Mouse (Mus musculus) ES-CJ7 (cell line): ENCODE data around the gene Pacsin3.

Experiments
- DNase-seq: peaks from one replicate; pipeline ENCODE4 v3.0.0; 2011; ENCODE audit warnings: low read depth, low spot score

Pacsin3 gene

DNA sequence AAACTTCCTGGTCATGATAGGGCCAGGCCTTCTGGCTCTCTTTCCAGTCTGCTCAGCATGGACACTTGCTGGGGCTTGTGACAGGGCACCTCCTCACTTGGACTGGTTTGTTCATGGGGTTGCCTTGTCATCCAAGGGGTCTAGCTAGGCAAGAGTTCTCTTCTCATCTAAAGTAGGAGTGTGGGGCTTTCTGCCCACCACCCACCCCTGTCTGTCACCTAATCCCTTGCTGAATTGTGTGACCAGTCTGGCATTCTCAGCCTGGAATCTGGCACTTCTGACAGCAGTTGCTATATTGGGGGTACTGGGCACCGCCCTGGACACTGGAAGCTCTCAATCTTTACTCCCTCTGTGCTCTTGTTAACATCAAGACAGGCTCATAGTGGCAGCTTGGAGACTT is 3.7 kb downstream of the Pacsin3 start:
- DNase-seq = no peak

DNA sequence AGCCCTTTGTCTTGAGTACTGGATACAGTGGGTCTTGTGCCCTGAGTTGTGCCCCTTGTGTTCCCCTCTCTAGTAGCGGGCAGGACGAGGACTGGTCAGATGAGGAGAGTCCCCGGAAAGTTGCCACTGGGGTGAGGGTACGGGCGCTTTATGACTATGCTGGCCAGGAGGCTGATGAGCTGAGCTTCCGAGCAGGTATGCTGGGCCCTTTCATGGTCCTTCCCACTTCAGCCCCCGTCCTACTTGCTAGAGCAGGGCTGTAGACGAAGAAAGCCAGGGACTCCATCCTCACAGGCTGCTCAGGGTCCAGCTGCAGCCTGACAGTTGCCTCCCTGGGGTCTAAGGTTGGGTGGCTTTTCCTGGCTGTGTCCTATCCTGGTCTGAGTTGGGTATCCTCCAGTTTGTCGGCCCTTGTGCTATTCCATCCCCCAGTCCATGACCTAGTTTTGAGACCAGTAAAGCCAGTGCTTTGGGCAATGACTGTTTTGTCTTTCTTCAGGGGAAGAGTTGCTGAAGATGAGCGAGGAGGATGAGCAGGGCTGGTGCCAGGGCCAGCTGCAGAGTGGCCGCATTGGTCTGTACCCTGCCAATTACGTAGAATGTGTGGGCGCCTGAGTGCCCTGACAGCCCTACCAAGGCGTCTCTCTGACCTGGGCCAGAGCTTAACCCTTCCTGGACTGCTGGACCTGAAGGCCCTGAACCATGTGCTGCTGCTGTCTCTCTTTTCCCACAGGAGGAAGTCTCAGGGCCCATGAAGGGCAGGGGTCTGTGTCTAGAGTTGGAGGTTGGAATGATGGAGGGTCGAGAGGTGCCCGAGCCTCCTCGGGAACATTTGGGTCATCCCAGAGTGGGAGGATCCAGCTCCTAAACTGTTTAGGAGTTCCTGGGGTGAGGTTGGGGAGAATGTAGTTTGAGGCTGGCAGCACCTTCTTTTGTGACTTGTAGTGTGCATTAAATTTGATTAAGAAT is 8.2 kb downstream of the Pacsin3 start:
- DNase-seq = no peak

DNA sequence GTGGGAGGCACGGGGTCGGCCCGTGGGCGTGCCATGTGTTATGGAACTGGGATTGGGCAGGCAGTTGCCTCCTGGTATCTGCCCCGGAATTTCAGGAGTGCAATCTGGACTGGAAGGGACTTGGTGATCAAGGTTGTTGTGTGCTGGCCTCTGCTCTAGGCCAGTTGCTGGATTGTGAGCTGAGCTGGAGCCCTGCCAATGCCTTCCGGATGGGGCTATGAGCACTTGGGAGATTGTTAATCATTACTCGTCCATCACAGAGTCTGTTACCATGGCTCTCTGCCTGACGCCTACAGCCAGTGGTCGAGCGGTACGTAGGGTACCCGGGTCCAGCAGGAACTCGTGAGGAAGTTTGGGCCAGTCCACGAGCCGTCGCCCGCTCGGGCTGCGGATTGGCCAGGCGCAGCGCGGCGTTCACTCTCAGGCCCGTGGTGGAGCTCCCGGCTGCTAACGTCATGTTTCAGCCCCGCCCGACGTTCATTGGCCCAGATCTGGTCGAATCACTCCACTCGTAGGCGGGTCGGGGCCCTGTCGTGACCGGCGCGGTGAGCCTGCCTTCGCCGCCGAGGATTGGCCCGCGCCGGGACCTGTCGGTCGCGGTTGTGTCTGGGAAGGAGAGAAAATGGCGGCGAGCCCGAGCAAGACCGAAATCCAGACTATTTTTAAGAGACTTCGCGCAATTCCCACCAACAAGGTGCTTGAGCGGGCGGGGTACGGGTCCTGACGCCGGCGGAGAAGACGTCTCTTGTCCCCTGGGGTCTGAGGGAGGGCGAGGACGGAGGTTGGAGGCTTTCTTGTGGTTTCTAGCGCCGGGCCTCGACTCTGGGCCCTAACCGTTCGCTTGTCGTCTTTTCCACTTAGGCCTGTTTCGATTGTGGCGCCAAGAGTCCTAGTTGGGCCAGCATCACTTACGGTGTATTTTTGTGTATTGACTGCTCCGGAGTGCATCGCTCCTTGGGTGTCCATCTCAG is 9.2 kb downstream of the Pacsin3 start, which contains the start of gene Arfgap2:
Gene Arfgap2 (plus strand): TSS at position 264 of the 971 bp plus-strand sequence.
- DNase-seq = peak; percentile 95

DNA sequence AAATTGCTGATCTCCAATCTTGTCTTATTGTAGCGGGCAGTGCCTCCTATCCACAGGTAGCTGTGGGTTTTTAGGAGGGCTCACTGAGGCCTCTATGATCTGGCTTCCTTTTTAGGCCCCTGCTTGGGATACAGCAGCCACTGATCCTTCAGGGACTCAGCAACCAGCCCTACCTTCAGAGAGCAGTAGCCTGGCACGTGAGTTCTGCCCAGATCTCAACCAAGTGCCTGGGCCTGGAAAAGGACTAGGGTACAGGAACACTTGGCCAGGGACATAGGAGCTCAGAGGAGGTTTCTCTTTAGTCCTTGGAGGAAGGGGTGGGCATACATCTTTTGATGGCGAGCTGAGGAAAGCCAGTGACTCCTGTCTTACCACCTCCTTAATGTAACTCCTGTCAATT is 12.3 kb downstream of the Pacsin3 start:
- DNase-seq = no peak

DNA sequence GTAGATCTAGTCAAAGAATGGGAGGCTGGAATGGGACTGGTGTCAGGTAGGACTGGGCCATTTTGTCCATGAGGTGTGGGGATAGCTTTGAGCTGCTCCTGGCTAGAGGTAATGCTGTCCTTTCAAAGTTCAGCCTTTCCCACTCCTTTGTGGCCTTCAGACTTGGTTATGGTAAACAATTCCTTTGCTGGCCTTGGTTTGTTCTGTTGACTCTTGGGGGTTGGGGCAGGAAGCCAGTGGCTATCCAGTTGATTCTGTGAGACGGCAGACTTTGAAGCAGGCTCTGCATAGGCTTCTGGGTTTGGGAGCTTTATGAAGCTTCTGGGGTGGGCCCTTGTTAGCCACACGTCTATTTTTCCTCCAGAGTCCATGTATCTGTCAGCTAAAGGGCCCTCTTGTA is 13.0 kb downstream of the Pacsin3 start:
- DNase-seq = no peak

DNA sequence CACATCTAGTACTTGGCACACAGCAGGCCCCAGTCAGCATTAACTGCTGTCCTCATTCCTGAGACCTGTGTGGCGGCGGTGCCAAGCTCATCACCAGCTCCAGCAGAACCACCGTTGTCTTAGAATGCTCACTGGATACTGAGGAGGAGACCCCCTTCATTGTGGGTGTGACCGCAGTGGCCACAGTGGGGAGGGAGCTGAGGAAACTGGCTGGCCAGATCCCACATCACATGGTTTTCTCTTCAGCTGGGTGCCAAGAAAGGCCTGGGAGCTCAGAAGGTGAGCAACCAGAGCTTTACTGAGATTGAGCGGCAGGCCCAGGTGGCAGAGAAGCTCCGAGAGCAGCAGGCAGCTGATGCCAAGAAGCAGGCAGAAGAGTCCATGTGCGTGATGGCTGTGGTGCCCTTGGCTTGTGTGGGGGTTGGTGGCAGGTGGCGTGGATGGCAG is 14.0 kb downstream of the Pacsin3 start:
- no peak for DNase-seq

DNA sequence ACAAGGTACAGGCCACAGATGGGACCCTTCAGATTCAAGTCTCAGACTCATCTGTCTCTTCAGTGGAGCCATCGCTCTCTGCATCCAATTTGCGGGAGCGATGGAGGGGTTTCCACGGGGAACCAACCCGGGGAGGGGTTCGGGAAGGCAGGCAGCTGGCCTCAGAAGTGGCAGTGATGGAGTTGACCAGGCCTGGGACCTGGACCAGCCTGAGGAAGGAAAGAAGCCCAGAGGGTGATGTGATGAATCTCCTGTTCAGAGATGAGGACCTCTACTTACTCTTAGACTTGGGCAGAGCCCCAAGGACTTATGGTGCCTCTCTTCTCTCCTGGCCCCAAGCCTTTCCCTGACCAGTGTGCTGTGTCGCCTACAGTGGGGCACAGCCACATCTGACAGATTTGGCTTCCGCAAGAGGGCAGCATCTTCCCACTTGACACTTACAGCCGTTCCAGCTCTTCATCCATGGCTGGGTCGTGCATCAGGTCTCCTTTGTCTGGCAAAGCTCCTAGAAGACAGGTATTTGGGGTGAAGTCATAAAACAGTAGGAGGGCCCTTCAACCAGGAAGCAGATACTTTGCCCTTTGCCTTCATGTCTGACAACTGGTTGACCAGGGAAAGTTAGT is 23.1 kb downstream of the Pacsin3 start:
- DNase-seq = peak; percentile 73

DNA sequence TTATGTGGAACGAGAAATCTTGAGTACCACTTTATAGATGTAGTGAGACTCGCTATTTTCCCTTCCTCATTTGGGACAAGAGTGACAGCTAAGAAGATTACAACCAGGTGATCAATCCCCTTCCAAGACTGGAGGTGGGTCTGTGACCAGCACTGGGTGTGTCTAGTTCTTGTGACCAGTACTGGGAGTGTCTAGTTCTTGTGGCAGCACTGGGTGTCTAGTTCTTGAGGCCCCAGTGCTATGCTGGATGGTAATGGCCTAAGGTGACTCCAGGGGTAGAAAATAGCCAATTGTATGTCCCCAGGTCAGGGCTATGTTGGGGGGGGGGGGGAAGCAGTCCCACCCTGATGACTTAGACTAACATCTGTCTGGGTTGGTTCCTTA is 23.6 kb downstream of the Pacsin3 start:
- no peak for DNase-seq

DNA sequence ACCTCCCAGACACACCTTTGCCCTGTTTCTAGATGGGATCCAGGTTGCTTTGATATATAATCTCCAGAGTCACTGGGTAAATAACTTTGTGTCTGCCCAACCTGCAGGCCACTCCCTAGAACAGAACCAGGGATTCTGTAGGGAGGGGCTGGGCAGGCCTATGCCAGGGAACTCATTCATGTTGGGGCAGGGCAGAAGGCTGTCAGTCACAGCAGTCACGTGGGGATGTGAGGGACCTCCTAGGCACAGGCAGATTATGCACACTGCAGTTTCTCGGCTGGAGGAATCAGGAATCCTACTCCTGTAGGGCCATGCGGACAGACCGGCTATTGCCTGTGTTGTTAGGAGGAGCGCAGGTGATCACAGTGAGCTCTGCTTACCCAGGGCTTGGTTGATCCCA is 25.6 kb downstream of the Pacsin3 start:
- DNase-seq = peak; percentile 68

DNA sequence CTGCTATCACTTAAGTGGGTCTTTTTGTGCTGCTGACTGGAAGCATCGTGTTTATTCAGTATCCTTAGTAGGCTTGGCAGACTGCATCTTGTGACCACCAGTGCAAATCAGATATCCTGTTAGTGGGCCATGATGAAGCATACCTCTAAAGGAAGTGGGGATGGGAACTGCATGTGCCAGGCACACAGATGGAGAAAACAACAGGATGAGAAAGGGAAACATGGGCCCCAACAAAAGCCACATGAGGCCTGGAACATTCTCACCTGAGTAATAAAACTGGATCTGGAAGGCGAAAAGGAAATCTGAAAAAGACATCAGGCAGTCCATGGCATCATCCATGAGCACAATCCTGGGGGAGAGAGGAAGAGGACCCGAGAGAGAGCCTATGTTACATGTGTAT is 28.2 kb downstream of the Pacsin3 start:
- no peak for DNase-seq

DNA sequence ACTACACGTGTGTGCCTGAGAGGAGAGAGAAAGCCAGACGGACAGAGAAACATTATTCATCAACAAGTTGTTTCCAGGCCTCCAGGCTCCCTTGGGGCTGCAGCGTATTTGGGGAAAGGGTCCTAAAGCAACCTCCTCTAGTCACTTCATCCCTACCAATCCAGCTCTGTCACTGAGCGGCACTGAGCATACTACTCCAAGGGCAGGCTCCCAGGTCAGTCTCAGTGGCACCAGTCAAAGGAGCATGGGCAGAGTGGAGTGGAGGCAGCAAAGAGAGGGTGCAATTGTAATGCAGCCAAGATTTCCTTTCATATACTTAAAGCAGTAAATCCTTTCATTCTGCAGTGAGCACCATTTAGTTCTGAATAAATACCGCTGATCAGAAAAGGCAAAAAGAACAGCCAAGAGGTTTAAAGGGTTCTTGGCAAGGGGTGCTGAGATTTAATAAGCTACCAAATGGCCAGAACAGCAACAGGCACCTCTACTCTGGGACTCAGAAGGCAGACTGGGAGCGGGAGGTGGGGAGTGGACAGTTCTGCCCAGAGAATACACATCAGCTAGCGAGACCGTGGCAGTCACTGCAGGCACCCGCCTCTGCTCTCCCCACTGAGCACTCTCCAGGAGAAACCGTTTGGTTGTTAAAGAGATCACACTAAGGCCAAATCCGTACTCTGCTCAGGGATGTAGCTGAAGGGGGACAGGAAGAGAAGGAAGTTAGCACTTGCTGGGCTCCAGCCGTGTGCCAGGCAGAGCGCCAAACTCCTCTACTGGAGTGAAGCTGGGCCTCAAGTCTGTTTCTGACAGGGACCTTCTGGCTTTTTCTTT is 28.8 kb downstream of the Pacsin3 start:
- DNase-seq = no peak

DNA sequence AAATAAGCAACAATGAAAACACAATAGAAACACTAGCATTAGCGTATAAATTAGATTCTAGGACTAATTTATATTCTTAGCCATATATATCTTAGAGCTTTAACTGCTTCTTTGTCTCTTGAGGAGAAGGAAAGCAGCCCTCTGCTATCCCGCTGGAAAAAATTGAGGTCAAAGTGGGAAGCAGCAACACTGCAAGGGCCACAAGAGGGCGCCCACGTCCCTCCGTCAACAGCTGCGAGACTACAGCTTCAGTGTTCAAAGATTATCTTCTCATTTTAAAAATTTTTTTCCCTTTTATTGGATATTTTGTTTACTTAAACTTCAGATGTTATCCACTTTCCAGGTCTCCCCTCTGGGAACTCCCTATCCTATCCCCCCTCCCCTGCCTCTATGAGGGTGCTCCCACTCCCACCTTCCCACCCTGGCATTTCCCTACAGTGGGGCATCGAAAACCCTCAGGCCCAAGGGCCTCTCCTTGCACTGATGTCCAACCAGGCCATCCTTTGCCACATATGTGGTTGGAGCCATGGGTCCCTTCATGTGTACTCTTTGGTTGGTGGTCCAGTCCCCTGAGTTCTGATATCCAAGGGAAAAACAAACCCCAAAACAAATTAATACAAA is 30.2 kb downstream of the Pacsin3 start:
- peak; percentile 57 for DNase-seq

DNA sequence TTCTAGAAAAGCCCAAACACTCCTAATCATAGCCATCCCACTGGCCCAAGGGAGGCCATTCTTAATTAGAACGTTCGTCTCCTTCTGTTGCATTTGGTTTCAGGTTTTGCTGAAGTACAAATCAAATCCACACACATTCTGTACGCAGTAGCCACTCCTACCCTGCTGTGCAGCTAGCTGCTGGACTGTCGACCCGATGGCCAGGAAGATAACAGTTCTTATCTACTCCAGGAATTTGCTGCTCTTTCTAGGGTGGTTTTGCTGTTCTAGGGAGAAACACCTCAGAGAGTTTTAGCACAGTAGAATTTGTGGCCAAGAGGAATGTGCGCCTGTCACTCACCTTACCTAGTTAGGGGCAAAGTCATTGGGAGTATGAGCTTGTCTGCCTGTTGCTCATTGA is 31.8 kb downstream of the Pacsin3 start:
- DNase-seq = no peak

DNA sequence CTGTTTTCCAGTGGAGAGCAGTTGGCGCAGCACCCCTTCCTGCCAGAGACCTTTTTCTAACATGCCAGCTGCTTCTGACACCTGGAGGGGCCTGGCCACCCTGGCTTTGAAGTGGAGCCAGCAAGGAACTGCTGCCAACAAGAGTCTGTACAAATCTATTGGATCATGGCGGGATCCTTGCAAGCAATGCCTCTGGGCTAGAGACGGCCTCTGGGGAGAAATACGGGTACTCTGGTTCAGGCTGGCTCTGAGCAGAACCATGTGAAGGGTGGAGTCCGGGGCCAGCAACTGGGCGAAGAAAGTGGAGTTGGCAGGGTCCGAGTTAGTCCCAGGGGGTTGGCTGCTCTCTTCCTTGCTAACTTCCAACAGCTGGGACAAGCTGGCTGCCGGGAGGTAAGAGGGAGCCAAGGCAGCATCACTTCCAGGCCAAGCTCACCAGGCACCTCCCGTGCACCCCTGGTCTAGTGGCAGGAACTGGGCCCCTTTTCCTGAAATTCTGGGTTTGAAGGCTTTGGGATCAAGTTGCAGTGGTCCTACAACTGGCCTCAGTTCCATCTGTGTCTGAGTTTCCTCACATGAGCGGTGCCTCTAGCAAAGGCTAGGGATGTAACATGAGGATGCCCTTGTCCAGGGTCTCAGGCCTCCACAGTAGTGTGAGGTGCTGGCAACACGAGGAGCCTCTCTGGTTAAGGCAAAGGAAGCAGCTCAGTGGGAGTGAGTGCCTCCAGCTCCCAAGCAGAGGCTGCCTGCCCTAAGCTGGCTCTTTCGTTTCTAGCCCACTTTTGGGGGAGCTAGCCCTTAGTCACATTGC is 35.6 kb downstream of the Pacsin3 start:
- no peak for DNase-seq

DNA sequence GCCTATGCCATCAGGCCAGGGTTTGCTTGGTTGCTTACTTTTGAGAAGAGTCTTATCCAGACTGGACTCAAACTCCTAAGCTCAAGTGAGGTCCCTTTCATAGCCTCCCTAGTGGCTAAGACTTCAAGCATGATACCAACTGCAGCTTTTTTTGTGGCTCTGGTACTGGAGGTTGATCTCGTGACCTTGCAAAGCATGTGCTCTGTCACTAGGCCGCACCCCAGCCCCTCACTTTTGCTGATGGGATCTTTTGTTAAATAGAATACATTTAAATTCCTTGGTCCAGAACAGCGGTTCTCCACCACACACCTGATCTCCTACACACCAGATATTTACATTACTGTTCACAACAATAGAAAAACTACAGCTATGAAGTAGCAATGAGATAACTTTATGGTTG is 38.5 kb downstream of the Pacsin3 start:
- DNase-seq = peak; percentile 36

DNA sequence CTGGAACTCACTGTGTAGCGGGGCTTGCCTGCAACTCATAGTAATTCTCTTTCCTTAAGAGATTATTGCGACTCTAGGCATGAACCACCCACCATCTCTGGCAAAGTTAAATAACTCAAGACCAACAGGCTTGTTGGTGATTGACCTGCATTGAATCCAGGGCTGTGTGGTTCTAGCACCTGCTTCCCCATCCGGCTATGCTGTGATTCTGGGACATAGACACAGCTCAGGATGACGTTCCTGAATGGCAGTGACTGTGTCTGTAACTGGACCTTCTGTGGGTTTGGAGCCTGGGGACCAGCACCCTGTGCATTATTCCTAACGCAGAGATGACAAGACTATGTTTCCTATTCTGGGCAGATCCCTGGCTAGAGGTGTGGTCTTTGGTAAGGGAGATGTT is 40.1 kb downstream of the Pacsin3 start:
- DNase-seq = no peak

DNA sequence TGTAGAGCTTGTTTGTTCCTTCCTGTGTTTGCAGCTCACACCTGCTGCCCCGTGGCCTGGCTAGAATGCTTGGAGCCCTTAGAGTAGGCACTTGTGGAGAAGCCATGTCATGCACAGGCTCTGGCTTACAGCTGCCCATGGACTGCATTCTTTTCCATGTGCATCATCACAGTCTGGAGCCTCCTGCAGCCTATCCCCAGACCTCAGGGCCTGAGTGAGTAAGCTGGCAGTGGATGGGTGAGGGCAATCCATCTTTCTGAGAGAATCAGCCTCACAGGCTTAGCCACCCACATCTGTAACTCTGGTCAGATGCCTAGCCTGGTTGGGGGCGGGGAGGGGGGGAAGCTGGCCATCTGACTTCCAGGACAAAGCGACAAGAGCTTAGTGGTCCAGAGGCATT is 43.4 kb downstream of the Pacsin3 start:
- no peak for DNase-seq

DNA sequence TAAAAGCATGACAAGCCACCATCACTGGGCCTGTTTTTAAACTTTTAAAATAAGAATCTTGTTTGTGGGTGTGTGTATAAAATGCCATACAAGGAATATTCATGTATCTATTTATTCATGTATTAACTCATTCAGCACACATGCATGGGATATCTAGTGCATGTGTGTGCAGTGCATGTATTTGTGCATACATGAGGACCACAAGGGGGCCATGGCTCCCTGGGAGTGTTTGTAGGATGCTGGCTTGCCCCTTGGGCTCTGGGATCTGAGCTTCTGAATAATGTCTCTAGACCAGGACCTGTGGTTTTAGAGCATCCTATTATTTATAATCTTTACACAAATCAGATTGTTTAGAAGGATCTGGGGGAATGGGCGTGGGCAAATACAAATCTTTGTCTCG is 45.0 kb downstream of the Pacsin3 start:
- DNase-seq = no peak

DNA sequence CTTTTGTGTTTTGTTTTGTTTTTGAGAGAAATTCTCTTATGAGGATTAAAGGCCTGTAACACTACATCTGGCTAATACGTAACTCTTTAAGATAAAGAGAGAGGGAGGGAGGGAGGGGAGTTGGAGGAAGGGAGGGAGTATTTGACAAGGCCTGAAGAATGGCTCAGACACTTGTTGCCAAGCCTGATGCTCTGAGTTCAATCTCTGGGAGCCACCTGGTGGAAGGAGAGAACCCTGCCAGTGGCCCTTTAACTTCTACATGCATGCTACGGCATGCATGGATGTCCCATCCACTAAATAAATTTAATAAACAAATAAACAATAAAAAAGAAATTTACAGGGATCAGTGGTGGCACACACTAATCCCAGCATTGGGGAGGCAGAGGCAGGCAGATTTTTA is 46.1 kb downstream of the Pacsin3 start:
- DNase-seq = no peak

DNA sequence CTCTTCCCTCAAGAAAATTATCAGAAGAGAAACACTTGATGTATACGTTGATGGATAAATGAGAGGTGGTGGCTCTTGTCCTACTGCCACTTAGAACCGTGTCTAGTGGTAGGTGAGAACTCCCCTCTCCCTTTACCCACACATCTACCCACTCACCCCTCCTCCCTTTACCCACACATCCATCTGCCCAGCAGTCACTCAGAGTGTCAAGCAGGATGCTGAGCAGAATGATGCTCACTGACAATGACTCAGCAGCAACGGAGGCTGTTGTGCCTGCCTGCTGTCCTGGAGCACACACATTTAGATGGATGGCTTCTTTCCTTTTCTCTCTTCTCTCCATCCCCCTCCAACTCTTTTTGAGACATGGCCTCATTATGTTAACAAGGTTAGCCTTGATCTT is 47.1 kb downstream of the Pacsin3 start:
- no peak for DNase-seq
